Mouse (Mus musculus) myocyte (in vitro differentiated cells): ENCODE measurements around the gene Asb17. TPM values are rescaled to one million over a fixed set of nuclear protein-coding genes. Genes with fewer than 3 reads are reported as not detected.

ENCODE experiments used
- H3K27me3 ChIP-seq: one replicate; pipeline ENCODE4 v1.6.1; 2011; ENCODE audit not compliant: control insufficient read depth, insufficient read depth, insufficient read length
- H3K36me3 ChIP-seq: one replicate; pipeline ENCODE4 v1.6.1; 2011; ENCODE audit not compliant: control insufficient read depth, insufficient read depth
- H3K4me2 ChIP-seq: one replicate; pipeline ENCODE4 v1.6.1; 2011; ENCODE audit warnings: low read depth, control low read depth
- H3K4me3 ChIP-seq: one replicate; pipeline ENCODE4 v1.5.1; 2011; ENCODE audit warnings: mild to moderate bottlenecking, control low read depth, moderate library complexity
- H3K79me2 ChIP-seq: one replicate; pipeline ENCODE4 v1.6.1; 2011; ENCODE audit not compliant: control insufficient read depth, insufficient read depth
- H3ac ChIP-seq: one replicate; pipeline ENCODE4 v1.6.1; 2011; ENCODE audit not compliant: control insufficient read depth, insufficient read length
- CEBPB ChIP-seq: IDR thresholded peaks from 2 replicates; pipeline ENCODE4 v1.6.1; 2011; ENCODE audit warnings: mild to moderate bottlenecking, moderate library complexity; ENCODE audit not compliant: poor library complexity, insufficient read depth, severe bottlenecking
- E2F4 ChIP-seq: IDR thresholded peaks from one replicate; pipeline ENCODE4 v1.6.1; 2011; ENCODE audit warnings: mild to moderate bottlenecking, control low read depth, moderate library complexity; ENCODE audit not compliant: insufficient read depth
- MAX ChIP-seq: IDR thresholded peaks from one replicate; pipeline ENCODE4 v1.6.1; 2011; ENCODE audit warnings: low read depth, mild to moderate bottlenecking, control low read depth
- MYOD1 ChIP-seq, 3 experiments: IDR thresholded peaks; one replicate each; pipeline ENCODE4 v1.6.1; 2011; ENCODE audit warnings: control low read depth in 2 of 3, low read depth in 2 of 3, mild to moderate bottlenecking in 2 of 3, moderate library complexity in 1 of 3; ENCODE audit not compliant: insufficient read length in 2 of 3, control insufficient read depth in 1 of 3
- MYOG ChIP-seq, 3 experiments: IDR thresholded peaks; one replicate each; pipeline ENCODE4 v1.6.1; 2011; ENCODE audit warnings: control low read depth in 2 of 3, low read depth in 2 of 3, mild to moderate bottlenecking in 2 of 3; ENCODE audit not compliant: insufficient read length in 2 of 3, control insufficient read depth in 1 of 3, insufficient read depth in 1 of 3
- POLR2A ChIP-seq: IDR thresholded peaks from one replicate; pipeline ENCODE4 v1.6.1; 2011; ENCODE audit warnings: low read depth, mild to moderate bottlenecking, control low read depth, moderate library complexity; ENCODE audit not compliant: insufficient read length
- POLR2AphosphoS2 ChIP-seq: IDR thresholded peaks from one replicate; pipeline ENCODE4 v1.6.1; 2011; ENCODE audit warnings: low read depth, control low read depth; ENCODE audit not compliant: insufficient read length
- REST ChIP-seq: IDR thresholded peaks from one replicate; pipeline ENCODE4 v1.6.1; 2011; ENCODE audit warnings: mild to moderate bottlenecking, control low read depth, moderate library complexity; ENCODE audit not compliant: insufficient read depth, insufficient read length
- SRF ChIP-seq: IDR thresholded peaks from one replicate; pipeline ENCODE4 v1.6.1; 2011; ENCODE audit warnings: low read depth; ENCODE audit not compliant: control insufficient read depth, insufficient read length
- TCF12 ChIP-seq: IDR thresholded peaks from one replicate; pipeline ENCODE4 v1.6.1; 2011; ENCODE audit warnings: mild to moderate bottlenecking, control low read depth; ENCODE audit not compliant: poor library complexity, insufficient read depth, severe bottlenecking
- TCF3 ChIP-seq: IDR thresholded peaks from one replicate; pipeline ENCODE4 v1.6.1; 2011; ENCODE audit warnings: low read depth, control low read depth; ENCODE audit not compliant: insufficient read length
- USF1 ChIP-seq: IDR thresholded peaks from one replicate; pipeline ENCODE4 v1.6.1; 2011; ENCODE audit warnings: low read depth, mild to moderate bottlenecking, control low read depth, moderate library complexity
- polyA plus RNA-seq: library from polyadenylated mRNA; unstranded; fragments of >200 nt; fragmentation: generic; extraction: Trizol; gene quantifications from one replicate; pipeline ENCODE4 v1.2.1, GENCODE M21; 2012; ENCODE audit warnings: missing spikeins

The Asb17 gene
- polyA plus RNA-seq, 1 experiment: not detected

GRCm38 (mm10) chr3:153807444-153808149, 36.4 kb upstream of the Asb17 start:
- no peaks in the 10 kb centered on the region for H3K36me3 ChIP-seq
- TF ChIP-seq E2F4: no peak
- TF ChIP-seq CEBPB: no peak
- TF ChIP-seq POLR2A: no peak
- TF ChIP-seq USF1: no peak
- no peak overlapping the region for H3K4me3 ChIP-seq
- H3K79me2 ChIP-seq: no peaks in the 10 kb centered on the region
- H3K4me2 ChIP-seq: no peak overlapping the region
- H3ac ChIP-seq: no peak overlapping the region
- H3K27me3 ChIP-seq: no peaks in the 10 kb centered on the region

DNA sequence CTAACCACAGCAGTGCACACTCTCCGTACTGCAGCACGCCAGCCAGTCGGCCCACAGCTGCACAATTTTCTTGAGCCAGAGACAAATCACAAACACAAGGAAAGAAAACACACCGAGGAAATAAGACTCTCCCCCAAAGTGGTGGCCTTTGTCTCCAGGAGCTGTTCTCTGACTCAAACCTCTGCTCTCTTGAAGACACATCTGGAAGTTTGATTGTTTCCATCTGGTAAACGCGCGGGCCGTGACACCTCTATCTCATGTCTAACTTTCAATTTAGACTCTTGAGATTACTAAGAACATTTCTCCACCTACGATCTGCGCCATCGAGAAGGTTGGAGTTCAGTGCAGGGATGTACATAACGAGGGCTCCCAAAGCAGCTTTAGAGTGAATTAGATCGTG, 35.6 kb upstream of the Asb17 start:
- no peaks in the 10 kb centered on the region for H3K27me3 ChIP-seq
- H3K79me2 ChIP-seq: no peaks in the 10 kb centered on the region
- H3K4me2 ChIP-seq: no peak overlapping the region
- H3K36me3 ChIP-seq: no peaks in the 10 kb centered on the region
- H3ac ChIP-seq: no peak overlapping the region
- H3K4me3 ChIP-seq: no peak overlapping the region
- TF ChIP-seq MYOD1 (IDR thresholded peaks at IDR 0.05; ENCODE audit: control insufficient read depth in 1 of 3, insufficient read length in 2 of 3, low read depth in 2 of 3) (no peak), TCF3 (no peak), POLR2A (no peak), POLR2AphosphoS2 (no peak), MYOG (IDR thresholded peaks at IDR 0.05; ENCODE audit: control insufficient read depth in 1 of 3, insufficient read depth in 1 of 3, insufficient read length in 2 of 3, low read depth in 2 of 3) (no peak), USF1 (no peak), REST (no peak), TCF12 (no peak), SRF (no peak), MAX (no peak), CEBPB (no peak), E2F4 (no peak)

GRCm38 (mm10) chr3:153814026-153814425, 30.0 kb upstream of the Asb17 start:
- Histone ChIP-seq H3K27me3 (no peaks in the 10 kb centered on the region), H3K79me2 (no peaks in the 10 kb centered on the region), H3K4me3 (no peak overlapping the region), H3ac (no peak overlapping the region), H3K4me2 (no peak overlapping the region), H3K36me3 (no peaks in the 10 kb centered on the region)
- TF ChIP-seq REST (no peak), E2F4 (no peak), TCF3 (no peak), SRF (no peak), POLR2A (no peak), TCF12 (no peak)

DNA sequence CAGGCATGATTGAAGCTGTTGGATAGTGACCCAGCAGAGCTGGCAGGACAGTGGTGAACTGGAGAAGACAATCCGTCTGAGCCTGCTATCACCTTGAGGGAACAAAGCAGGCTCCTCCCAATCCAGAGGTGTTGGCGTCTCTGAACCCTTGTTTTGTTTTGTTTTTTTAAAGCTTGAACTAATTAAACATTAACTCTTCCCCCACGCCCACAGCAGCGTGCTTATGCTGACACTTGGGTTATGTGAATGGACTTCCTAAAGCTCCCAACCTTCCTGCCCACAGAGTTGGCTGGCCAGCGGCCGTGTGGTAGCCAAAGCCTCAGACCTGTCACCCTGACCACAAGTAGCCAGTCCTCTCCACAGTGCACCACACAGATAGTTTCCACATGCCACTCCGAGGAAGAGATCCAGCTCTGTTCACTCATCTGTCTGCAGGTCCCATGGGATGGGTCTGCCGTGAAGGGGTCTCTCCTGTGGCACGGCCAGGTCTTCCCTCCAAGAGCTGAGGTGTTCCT, 26.6 kb upstream of the Asb17 start:
- no peaks in the 10 kb centered on the region for H3K36me3 ChIP-seq
- no peak overlapping the region for H3K4me3 ChIP-seq
- H3K4me2 ChIP-seq: no peak overlapping the region
- H3K79me2 ChIP-seq: no peaks in the 10 kb centered on the region
- no peak overlapping the region for H3ac ChIP-seq
- TF ChIP-seq CEBPB (no peak), REST (no peak), E2F4 (no peak), MYOD1 (IDR thresholded peaks at IDR 0.05; ENCODE audit: control insufficient read depth in 1 of 3, insufficient read length in 2 of 3, low read depth in 2 of 3) (no peak), MYOG (IDR thresholded peaks at IDR 0.05; ENCODE audit: control insufficient read depth in 1 of 3, insufficient read depth in 1 of 3, insufficient read length in 2 of 3, low read depth in 2 of 3) (no peak), SRF (no peak)
- H3K27me3 ChIP-seq: no peaks in the 10 kb centered on the region

DNA sequence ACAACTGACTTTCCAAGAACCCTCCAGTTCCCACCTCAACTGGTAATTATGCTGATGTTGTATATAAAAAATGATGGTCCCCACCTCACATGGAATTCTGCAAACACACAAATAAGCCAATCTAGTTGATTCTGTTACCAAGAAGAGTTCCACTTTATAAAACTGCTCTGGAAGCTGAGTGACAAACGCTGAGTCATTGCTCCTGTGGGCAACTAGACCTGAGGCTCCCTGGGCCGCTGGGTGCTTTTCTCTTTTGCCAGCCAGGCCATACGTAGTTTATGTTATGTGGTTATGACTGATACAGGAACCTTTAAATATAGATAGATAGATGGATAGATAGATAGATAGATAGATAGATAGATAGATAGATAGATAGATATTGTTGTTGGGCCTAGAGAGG, 25.3 kb upstream of the Asb17 start:
- no peaks in the 10 kb centered on the region for H3K79me2 ChIP-seq
- TF ChIP-seq USF1: no peak

GRCm38 (mm10) chr3:153819438-153819837, 24.6 kb upstream of the Asb17 start:
- no peaks in the 10 kb centered on the region for H3K27me3 ChIP-seq
- H3ac ChIP-seq: no peak overlapping the region
- H3K4me3 ChIP-seq: no peak overlapping the region
- H3K36me3 ChIP-seq: no peaks in the 10 kb centered on the region
- TF ChIP-seq POLR2A: no peak
- TF ChIP-seq CEBPB: no peak
- TF ChIP-seq MYOD1 (IDR thresholded peaks at IDR 0.05; ENCODE audit: control insufficient read depth in 1 of 3, insufficient read length in 2 of 3, low read depth in 2 of 3): no peak
- no peak for TF ChIP-seq MYOG (IDR thresholded peaks at IDR 0.05; ENCODE audit: control insufficient read depth in 1 of 3, insufficient read depth in 1 of 3, insufficient read length in 2 of 3, low read depth in 2 of 3)
- no peak for TF ChIP-seq TCF12
- TF ChIP-seq POLR2AphosphoS2: no peak
- TF ChIP-seq USF1: no peak
- TF ChIP-seq SRF: no peak
- TF ChIP-seq E2F4: no peak
- TF ChIP-seq REST: no peak
- no peak for TF ChIP-seq MAX
- TF ChIP-seq TCF3: no peak
- no peak overlapping the region for H3K4me2 ChIP-seq
- no peaks in the 10 kb centered on the region for H3K79me2 ChIP-seq

More for the DNA sequence above, 25.3 kb upstream of the Asb17 start:
- no peaks in the 10 kb centered on the region for H3K27me3 ChIP-seq
- H3K4me3 ChIP-seq: no peak overlapping the region
- no peak overlapping the region for H3K4me2 ChIP-seq
- no peaks in the 10 kb centered on the region for H3K36me3 ChIP-seq
- no peak overlapping the region for H3ac ChIP-seq
